Mouse (Mus musculus): Measurements from ENCODE around the gene Gpr1. TPM values are rescaled to one million over a fixed set of nuclear protein-coding genes. Genes with fewer than 3 reads are reported as not detected.

Gpr1 gene
- polyA plus RNA-seq, 1 experiment from 2014 or later: 0.08 TPM

GRCm38 (mm10) chr1:63248360-63248851 lies 34.1 kb upstream of the Gpr1 start:
- Histone ChIP-seq H3K27me3 (replicated peaks; ENCODE audit: control insufficient read depth, insufficient read depth, low read length) (peaks cover 86% of the 10 kb centered on the region), H3K4me3 (ENCODE audit: low read depth, low read length) (peak overlapping the region; percentile 26), H3K4me1 (replicated peaks; ENCODE audit: control insufficient read depth, insufficient read depth, low read length) (no peaks in the 10 kb centered on the region), H3K4me2 (replicated peaks; ENCODE audit: low read depth) (peak overlapping the region; percentile 52), H3K36me3 (ENCODE audit: control insufficient read depth, insufficient read depth) (no peaks in the 10 kb centered on the region), H3K9me3 (ENCODE audit: control insufficient read depth) (no peaks in the 10 kb centered on the region), H3K9ac (ENCODE audit: low read depth, low read length) (no peak overlapping the region), H3K27ac (ENCODE audit: low read depth, low read length) (no peak overlapping the region)
- no peak for TF ChIP-seq CTCF (IDR thresholded peaks at IDR 0.05; ENCODE audit: low read depth)
- ATAC-seq: no peak
- 5% methylated on average over 44 of the region's 44 CpGs for WGBS

GRCm38 (mm10) chr1:63247831-63248359 lies 33.6 kb upstream of the Gpr1 start:
- peak overlapping the region; percentile 52 for H3K4me2 ChIP-seq (replicated peaks; ENCODE audit: low read depth)
- H3K9me3 ChIP-seq (ENCODE audit: control insufficient read depth): no peaks in the 10 kb centered on the region
- TF ChIP-seq CTCF (IDR thresholded peaks at IDR 0.05; ENCODE audit: low read depth): no peak
- ATAC-seq: no peak
- WGBS: 1% methylated on average over 18 of the region's 18 CpGs
- H3K27me3 ChIP-seq (replicated peaks; ENCODE audit: control insufficient read depth, insufficient read depth, low read length): peaks cover 81% of the 10 kb centered on the region
- H3K4me3 ChIP-seq (ENCODE audit: low read depth, low read length): peak overlapping the region; percentile 26
- no peak overlapping the region for H3K9ac ChIP-seq (ENCODE audit: low read depth, low read length)
- no peaks in the 10 kb centered on the region for H3K4me1 ChIP-seq (replicated peaks; ENCODE audit: control insufficient read depth, insufficient read depth, low read length)
- H3K36me3 ChIP-seq (ENCODE audit: control insufficient read depth, insufficient read depth): no peaks in the 10 kb centered on the region
- H3K27ac ChIP-seq (ENCODE audit: low read depth, low read length): no peak overlapping the region

- no peaks in the 10 kb centered on the region for H3K4me1 ChIP-seq (replicated peaks; ENCODE audit: control insufficient read depth, insufficient read depth, low read length)
- peaks cover 73% of the 10 kb centered on the region for H3K27me3 ChIP-seq (replicated peaks; ENCODE audit: control insufficient read depth, insufficient read depth, low read length)
- H3K36me3 ChIP-seq (ENCODE audit: control insufficient read depth, insufficient read depth): no peaks in the 10 kb centered on the region
- TF ChIP-seq CTCF (IDR thresholded peaks at IDR 0.05; ENCODE audit: low read depth): no peak
- H3K9ac ChIP-seq (ENCODE audit: low read depth, low read length): no peak overlapping the region
- no peak for ATAC-seq
- H3K27ac ChIP-seq (ENCODE audit: low read depth, low read length): no peak overlapping the region
- H3K4me3 ChIP-seq (ENCODE audit: low read depth, low read length): no peak overlapping the region
- WGBS: 7% methylated on average over 16 of the region's 16 CpGs
- no peaks in the 10 kb centered on the region for H3K9me3 ChIP-seq (ENCODE audit: control insufficient read depth)
- H3K4me2 ChIP-seq (replicated peaks; ENCODE audit: low read depth): no peak overlapping the region
Measured at GRCm38 (mm10) chr1:63246862-63247521, 32.6 kb upstream of the Gpr1 start.

- Histone ChIP-seq H3K27ac (ENCODE audit: low read depth, low read length) (no peak overlapping the region), H3K4me1 (replicated peaks; ENCODE audit: control insufficient read depth, insufficient read depth, low read length) (no peaks in the 10 kb centered on the region), H3K4me2 (replicated peaks; ENCODE audit: low read depth) (no peak overlapping the region), H3K4me3 (ENCODE audit: low read depth, low read length) (no peak overlapping the region), H3K9me3 (ENCODE audit: control insufficient read depth) (no peaks in the 10 kb centered on the region), H3K36me3 (ENCODE audit: control insufficient read depth, insufficient read depth) (no peaks in the 10 kb centered on the region), H3K27me3 (replicated peaks; ENCODE audit: control insufficient read depth, insufficient read depth, low read length) (peaks cover 45% of the 10 kb centered on the region), H3K9ac (ENCODE audit: low read depth, low read length) (no peak overlapping the region)
- no peak for ATAC-seq
- WGBS: 57% methylated on average over 4 of the region's 4 CpGs
- no peak for TF ChIP-seq CTCF (IDR thresholded peaks at IDR 0.05; ENCODE audit: low read depth)
Measured at GRCm38 (mm10) chr1:63243854-63244253, 29.5 kb upstream of the Gpr1 start.

- no peak for TF ChIP-seq CTCF (IDR thresholded peaks at IDR 0.05; ENCODE audit: low read depth)
Measured at GRCm38 (mm10) chr1:63239751-63240150, 25.4 kb upstream of the Gpr1 start.

GRCm38 (mm10) chr1:63239305-63239704 lies 25.0 kb upstream of the Gpr1 start:
- Histone ChIP-seq H3K27ac (ENCODE audit: low read depth, low read length) (no peak overlapping the region), H3K9ac (ENCODE audit: low read depth, low read length) (no peak overlapping the region), H3K9me3 (ENCODE audit: control insufficient read depth) (no peaks in the 10 kb centered on the region), H3K4me1 (replicated peaks; ENCODE audit: control insufficient read depth, insufficient read depth, low read length) (no peaks in the 10 kb centered on the region), H3K36me3 (ENCODE audit: control insufficient read depth, insufficient read depth) (no peaks in the 10 kb centered on the region), H3K27me3 (replicated peaks; ENCODE audit: control insufficient read depth, insufficient read depth, low read length) (peaks cover 4% of the 10 kb centered on the region; the same call in 1 of the 2 replicates), H3K4me3 (ENCODE audit: low read depth, low read length) (no peak overlapping the region), H3K4me2 (replicated peaks; ENCODE audit: low read depth) (no peak overlapping the region)
- no peak for ATAC-seq
- WGBS: 50% methylated on average over 4 of the region's 4 CpGs
- TF ChIP-seq CTCF (IDR thresholded peaks at IDR 0.05; ENCODE audit: low read depth): no peak

More at GRCm38 (mm10) chr1:63239751-63240150, 25.4 kb upstream of the Gpr1 start:
- no peaks in the 10 kb centered on the region for H3K9me3 ChIP-seq (ENCODE audit: control insufficient read depth)
- H3K27me3 ChIP-seq (replicated peaks; ENCODE audit: control insufficient read depth, insufficient read depth, low read length): peaks cover 5% of the 10 kb centered on the region; the same call in 1 of the 2 replicates
- no peaks in the 10 kb centered on the region for H3K36me3 ChIP-seq (ENCODE audit: control insufficient read depth, insufficient read depth)
- H3K4me2 ChIP-seq (replicated peaks; ENCODE audit: low read depth): no peak overlapping the region
- H3K9ac ChIP-seq (ENCODE audit: low read depth, low read length): no peak overlapping the region
- WGBS: 84% methylated on average over 8 of the region's 8 CpGs
- H3K4me3 ChIP-seq (ENCODE audit: low read depth, low read length): no peak overlapping the region
- H3K27ac ChIP-seq (ENCODE audit: low read depth, low read length): no peak overlapping the region
- H3K4me1 ChIP-seq (replicated peaks; ENCODE audit: control insufficient read depth, insufficient read depth, low read length): no peaks in the 10 kb centered on the region
- no peak for ATAC-seq

Data from intestine, postnatal 0 days (tissue).